Mouse (Mus musculus): ENCODE data around the gene Gm49368. TPM values are rescaled to one million over a fixed set of nuclear protein-coding genes. Genes with fewer than 3 reads are reported as not detected.

Gene Gm49368
- polyA plus RNA-seq, 1 experiment from 2014 or later: not detected

- Histone ChIP-seq H3K4me3 (no peak overlapping the region), H3K27ac (no peak overlapping the region), H3K4me2 (no peak overlapping the region), H3K36me3 (no peaks in the 10 kb centered on the region), H3K9me3 (no peaks in the 10 kb centered on the region), H3K27me3 (no peaks in the 10 kb centered on the region), H3K9ac (no peak overlapping the region), H3K4me1 (no peaks in the 10 kb centered on the region)
- ATAC-seq (ENCODE audit: insufficient number of reproducible peaks, insufficient read depth, low FRiP score, low TSS enrichment, low read depth): no peak
- 65% methylated on average over 7 of the region's 7 CpGs for WGBS
Measured at GRCm38 (mm10) chr7:128058576-128058975, 3.9 kb upstream of the Gm49368 start.

GRCm38 (mm10) chr7:128059091-128059490 is 3.4 kb upstream of the Gm49368 start:
- Histone ChIP-seq H3K4me1 (no peaks in the 10 kb centered on the region), H3K4me3 (no peak overlapping the region), H3K27me3 (no peaks in the 10 kb centered on the region), H3K27ac (no peak overlapping the region), H3K36me3 (no peaks in the 10 kb centered on the region), H3K9ac (no peak overlapping the region), H3K4me2 (no peak overlapping the region), H3K9me3 (no peaks in the 10 kb centered on the region)
- no peak for ATAC-seq (ENCODE audit: insufficient number of reproducible peaks, insufficient read depth, low FRiP score, low TSS enrichment, low read depth)
- 73% methylated on average over 4 of the region's 4 CpGs for WGBS

- WGBS: 90% methylated on average over 6 of the region's 6 CpGs
- no peak overlapping the region for H3K9ac ChIP-seq
- no peak overlapping the region for H3K4me3 ChIP-seq
- H3K27ac ChIP-seq: no peak overlapping the region
- no peak for ATAC-seq (ENCODE audit: insufficient number of reproducible peaks, insufficient read depth, low FRiP score, low TSS enrichment, low read depth)
- H3K36me3 ChIP-seq: no peaks in the 10 kb centered on the region
- 0 out of 2 replicates have a peak, but pooled peaks cover 3% of the 10 kb centered on the region for H3K9me3 ChIP-seq
- no peaks in the 10 kb centered on the region for H3K27me3 ChIP-seq
- H3K4me2 ChIP-seq: no peak overlapping the region
- H3K4me1 ChIP-seq: no peaks in the 10 kb centered on the region
Measured at GRCm38 (mm10) chr7:128063211-128063781, 813 bp downstream of the Gm49368 start.

- H3K9me3 ChIP-seq: 0 out of 2 replicates have a peak, but pooled peaks cover 3% of the 10 kb centered on the region
- no peaks in the 10 kb centered on the region for H3K27me3 ChIP-seq
- H3K36me3 ChIP-seq: no peaks in the 10 kb centered on the region
- H3K4me2 ChIP-seq: no peak overlapping the region
- 75% methylated on average over 5 of the region's 5 CpGs for WGBS
- H3K27ac ChIP-seq: no peak overlapping the region
- H3K9ac ChIP-seq: no peak overlapping the region
- ATAC-seq (ENCODE audit: insufficient number of reproducible peaks, insufficient read depth, low FRiP score, low TSS enrichment, low read depth): no peak
- H3K4me1 ChIP-seq: no peaks in the 10 kb centered on the region
- H3K4me3 ChIP-seq: no peak overlapping the region
Measured at GRCm38 (mm10) chr7:128065547-128065946, 3.1 kb downstream of the Gm49368 start.

GRCm38 (mm10) chr7:128067847-128068246 is 5.4 kb downstream of the Gm49368 start:
- ATAC-seq (ENCODE audit: insufficient number of reproducible peaks, insufficient read depth, low FRiP score, low TSS enrichment, low read depth): no peak
- WGBS: 68% methylated on average over 3 of the region's 3 CpGs
- Histone ChIP-seq H3K9ac (no peak overlapping the region), H3K27me3 (no peaks in the 10 kb centered on the region), H3K4me2 (no peak overlapping the region), H3K27ac (no peak overlapping the region), H3K9me3 (0 out of 2 replicates have a peak, but pooled peaks cover 3% of the 10 kb centered on the region), H3K4me1 (no peaks in the 10 kb centered on the region), H3K36me3 (no peaks in the 10 kb centered on the region), H3K4me3 (no peak overlapping the region)

GRCm38 (mm10) chr7:128069844-128070243 is 7.4 kb downstream of the Gm49368 start:
- H3K27ac ChIP-seq: no peak overlapping the region
- 0 out of 2 replicates have a peak, but pooled peaks cover 3% of the 10 kb centered on the region for H3K9me3 ChIP-seq
- H3K4me2 ChIP-seq: no peak overlapping the region
- no peak for ATAC-seq (ENCODE audit: insufficient number of reproducible peaks, insufficient read depth, low FRiP score, low TSS enrichment, low read depth)
- H3K36me3 ChIP-seq: no peaks in the 10 kb centered on the region
- no peaks in the 10 kb centered on the region for H3K27me3 ChIP-seq
- H3K9ac ChIP-seq: no peak overlapping the region
- 72% methylated on average over 2 of the region's 2 CpGs for WGBS
- no peak overlapping the region for H3K4me3 ChIP-seq
- H3K4me1 ChIP-seq: no peaks in the 10 kb centered on the region

GRCm38 (mm10) chr7:128071816-128072215 is 9.3 kb downstream of the Gm49368 start:
- ATAC-seq (ENCODE audit: insufficient number of reproducible peaks, insufficient read depth, low FRiP score, low TSS enrichment, low read depth): no peak
- Histone ChIP-seq H3K27me3 (no peaks in the 10 kb centered on the region), H3K4me2 (no peak overlapping the region), H3K36me3 (no peaks in the 10 kb centered on the region), H3K4me3 (no peak overlapping the region), H3K27ac (no peak overlapping the region), H3K9me3 (no peaks in the 10 kb centered on the region), H3K9ac (no peak overlapping the region), H3K4me1 (no peaks in the 10 kb centered on the region)
- 76% methylated on average over 4 of the region's 4 CpGs for WGBS

GRCm38 (mm10) chr7:128080012-128080411 is 17.5 kb downstream of the Gm49368 start:
- Histone ChIP-seq H3K9me3 (no peaks in the 10 kb centered on the region), H3K27ac (no peak overlapping the region), H3K4me3 (no peak overlapping the region), H3K9ac (no peak overlapping the region), H3K4me2 (no peak overlapping the region), H3K36me3 (no peaks in the 10 kb centered on the region), H3K4me1 (no peaks in the 10 kb centered on the region), H3K27me3 (no peaks in the 10 kb centered on the region)
- ATAC-seq (ENCODE audit: insufficient number of reproducible peaks, insufficient read depth, low FRiP score, low TSS enrichment, low read depth): no peak
- WGBS: 67% methylated on average over 8 of the region's 8 CpGs

GRCm38 (mm10) chr7:128089141-128089540 is 26.7 kb downstream of the Gm49368 start:
- no peak overlapping the region for H3K4me2 ChIP-seq
- no peak overlapping the region for H3K9ac ChIP-seq
- no peak overlapping the region for H3K4me3 ChIP-seq
- H3K36me3 ChIP-seq: no peaks in the 10 kb centered on the region
- WGBS: 82% methylated on average over 7 of the region's 7 CpGs
- ATAC-seq (ENCODE audit: insufficient number of reproducible peaks, insufficient read depth, low FRiP score, low TSS enrichment, low read depth): no peak
- H3K27me3 ChIP-seq: no peaks in the 10 kb centered on the region
- H3K4me1 ChIP-seq: no peaks in the 10 kb centered on the region
- no peaks in the 10 kb centered on the region for H3K9me3 ChIP-seq
- H3K27ac ChIP-seq: no peak overlapping the region

- Histone ChIP-seq H3K4me3 (no peak overlapping the region), H3K9ac (no peak overlapping the region), H3K27me3 (no peaks in the 10 kb centered on the region), H3K9me3 (no peaks in the 10 kb centered on the region), H3K4me2 (no peak overlapping the region), H3K36me3 (no peaks in the 10 kb centered on the region), H3K27ac (no peak overlapping the region), H3K4me1 (0 out of 2 replicates have a peak, but pooled peaks cover 4% of the 10 kb centered on the region)
- WGBS: 78% methylated on average over 1 of the region's 1 CpGs
- no peak for ATAC-seq (ENCODE audit: insufficient number of reproducible peaks, insufficient read depth, low FRiP score, low TSS enrichment, low read depth)
Measured at GRCm38 (mm10) chr7:128098135-128098534, 35.7 kb downstream of the Gm49368 start.

- no peak for ATAC-seq (ENCODE audit: insufficient number of reproducible peaks, insufficient read depth, low FRiP score, low TSS enrichment, low read depth)
- 72% methylated on average over 2 of the region's 2 CpGs for WGBS
- Histone ChIP-seq H3K4me1 (0 out of 2 replicates have a peak, but pooled peaks cover 4% of the 10 kb centered on the region), H3K27ac (no peak overlapping the region), H3K9ac (no peak overlapping the region), H3K4me2 (no peak overlapping the region), H3K36me3 (no peaks in the 10 kb centered on the region), H3K9me3 (no peaks in the 10 kb centered on the region), H3K27me3 (no peaks in the 10 kb centered on the region), H3K4me3 (no peak overlapping the region)
Measured at GRCm38 (mm10) chr7:128100742-128101357, 38.4 kb downstream of the Gm49368 start.

GRCm38 (mm10) chr7:128105246-128105645 is 42.8 kb downstream of the Gm49368 start:
- WGBS: 35% methylated on average over 4 of the region's 4 CpGs

More at GRCm38 (mm10) chr7:128105246-128105645, 42.8 kb downstream of the Gm49368 start:
- Histone ChIP-seq H3K36me3 (no peaks in the 10 kb centered on the region), H3K27me3 (no peaks in the 10 kb centered on the region), H3K4me1 (no peaks in the 10 kb centered on the region), H3K4me2 (no peak overlapping the region), H3K9ac (no peak overlapping the region), H3K27ac (no peak overlapping the region), H3K9me3 (no peaks in the 10 kb centered on the region), H3K4me3 (no peak overlapping the region)
- ATAC-seq (ENCODE audit: insufficient number of reproducible peaks, insufficient read depth, low FRiP score, low TSS enrichment, low read depth): no peak

All from embryonic facial prominence, embryonic 13.5 days (tissue).